Mouse (Mus musculus): Measurements from ENCODE around the gene Hpf1. TPM values are rescaled to one million over a fixed set of nuclear protein-coding genes. Genes with fewer than 3 reads are reported as not detected.

Hpf1 gene
- polyA plus RNA-seq, 1 experiment from 2014 or later = 125 TPM

- no peak overlapping the region for H3K4me2 ChIP-seq (replicated peaks; ENCODE audit: low read depth, low read length)
- H3K4me3 ChIP-seq (ENCODE audit: low read depth, low read length) = no peak overlapping the region
- no peak for ATAC-seq (ENCODE audit: low FRiP score)
- H3K36me3 ChIP-seq (ENCODE audit: control insufficient read depth, insufficient read depth, low read length) = no peaks in the 10 kb centered on the region
- H3K27me3 ChIP-seq (ENCODE audit: control insufficient read depth, insufficient read depth, low read length) = no peaks in the 10 kb centered on the region
- H3K9me3 ChIP-seq (ENCODE audit: control insufficient read depth, low read length) = no peaks in the 10 kb centered on the region
- DNase-seq (ENCODE audit: low spot score) = no peak
- no peak overlapping the region for H3K27ac ChIP-seq (ENCODE audit: low read depth, low read length)
- no peak overlapping the region for H3K9ac ChIP-seq (ENCODE audit: low read depth, low read length)
- H3K4me1 ChIP-seq (replicated peaks; ENCODE audit: control insufficient read depth, insufficient read depth, low read length) = no peaks in the 10 kb centered on the region
- WGBS = 93% methylated on average over 7 of the region's 7 CpGs
These were observed 66.6 kb downstream of the Hpf1 start for GRCm38 (mm10) chr8:60956847-60957246.

Other genes with a start within 250 kb of the Hpf1 start
- 36.1 and 37.1 TPM in 2 replicates for gene Clcn3, start 92.9 kb downstream of the Hpf1 start, polyA plus RNA-seq (2014; fragmentation: Nextera tagmentation; extraction: Ambion mirVana)
- 24.9 and 30.4 TPM in 2 replicates for gene Nek1, start 102.8 kb downstream of the Hpf1 start, polyA plus RNA-seq (2014; fragmentation: Nextera tagmentation; extraction: Ambion mirVana)

All from hindbrain, embryonic 11.5 days (tissue).